Mouse (Mus musculus) embryonic stem cell, embryonic (primary cell): Measurements from ENCODE around the gene Teddm1b.

Source experiments
- CTCF ChIA-PET, 4 experiments: fragments of 300-600 bp in 2 of 4; fragments of 350-600 bp in 2 of 4; sonication (Branson Sonifier 250); formaldehyde crosslinking; loops; one replicate each; lab custom pipeline; 2022; ENCODE audit warnings: inconsistent platforms in 2 of 4; lab: Charles Lee
- POLR2A ChIA-PET, 4 experiments: fragments of 300-600 bp in 2 of 4; fragments of 350-600 bp in 2 of 4; sonication (Branson Sonifier 250); formaldehyde crosslinking; loops; one replicate each; lab custom pipeline; 2022; ENCODE audit warnings: antibody characterized with exemption in 4 of 4, inconsistent platforms in 1 of 4; lab: Charles Lee

Gene Teddm1b

GRCm38 (mm10) chr1:153921642-153922041 lies 47.5 kb downstream of the Teddm1b start:
- POLR2A ChIA-PET = interaction anchor here in 3 of 4 experiments (0.5 to 4.5 kb wide), 5 partner anchors 9 to 336 kb away, joined by 3 to 23 read pairs (median 6); partner anchors contain the start of genes Glul (in 2 of the 3) and Teddm2 (in 2 of the 3)
- CTCF ChIA-PET = interaction anchor here in 1 of 4 experiments (0.8 kb wide), 1 partner anchor 196 kb away, joined by 3 read pairs; no protein-coding TSS in a partner anchor

DNA sequence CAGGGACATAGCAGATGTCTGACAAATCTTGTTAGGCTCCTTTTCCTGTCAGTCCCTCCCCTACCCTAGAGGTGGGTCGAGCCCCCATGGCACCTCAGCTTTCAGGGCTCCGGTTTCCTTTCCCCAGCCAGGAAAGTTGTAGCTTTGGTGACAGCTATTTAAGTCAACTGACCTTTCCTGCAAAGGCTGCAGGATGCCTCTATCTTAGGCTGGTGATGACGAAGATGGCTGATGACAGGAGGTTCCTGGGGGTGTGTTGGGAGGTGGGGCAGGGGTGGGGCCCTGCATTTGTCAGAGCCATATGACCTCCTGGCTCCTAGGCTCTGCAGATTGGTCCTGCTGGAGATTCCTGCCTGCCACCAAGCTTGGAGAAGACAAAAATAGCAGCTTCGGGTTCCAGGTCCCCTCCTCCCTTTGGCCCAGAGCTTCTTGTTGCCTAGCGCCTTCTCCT lies 48.5 kb downstream of the Teddm1b start:
- ChIA-PET POLR2A (interaction anchor here in 3 of 4 experiments (0.7 to 4.5 kb wide), 8 partner anchors 9 to 29 kb away, joined by 3 to 23 read pairs (median 4); partner anchors contain the start of genes Glul (in 3 of the 3) and Teddm2 (in 3 of the 3)), CTCF (no interaction called here)

DNA sequence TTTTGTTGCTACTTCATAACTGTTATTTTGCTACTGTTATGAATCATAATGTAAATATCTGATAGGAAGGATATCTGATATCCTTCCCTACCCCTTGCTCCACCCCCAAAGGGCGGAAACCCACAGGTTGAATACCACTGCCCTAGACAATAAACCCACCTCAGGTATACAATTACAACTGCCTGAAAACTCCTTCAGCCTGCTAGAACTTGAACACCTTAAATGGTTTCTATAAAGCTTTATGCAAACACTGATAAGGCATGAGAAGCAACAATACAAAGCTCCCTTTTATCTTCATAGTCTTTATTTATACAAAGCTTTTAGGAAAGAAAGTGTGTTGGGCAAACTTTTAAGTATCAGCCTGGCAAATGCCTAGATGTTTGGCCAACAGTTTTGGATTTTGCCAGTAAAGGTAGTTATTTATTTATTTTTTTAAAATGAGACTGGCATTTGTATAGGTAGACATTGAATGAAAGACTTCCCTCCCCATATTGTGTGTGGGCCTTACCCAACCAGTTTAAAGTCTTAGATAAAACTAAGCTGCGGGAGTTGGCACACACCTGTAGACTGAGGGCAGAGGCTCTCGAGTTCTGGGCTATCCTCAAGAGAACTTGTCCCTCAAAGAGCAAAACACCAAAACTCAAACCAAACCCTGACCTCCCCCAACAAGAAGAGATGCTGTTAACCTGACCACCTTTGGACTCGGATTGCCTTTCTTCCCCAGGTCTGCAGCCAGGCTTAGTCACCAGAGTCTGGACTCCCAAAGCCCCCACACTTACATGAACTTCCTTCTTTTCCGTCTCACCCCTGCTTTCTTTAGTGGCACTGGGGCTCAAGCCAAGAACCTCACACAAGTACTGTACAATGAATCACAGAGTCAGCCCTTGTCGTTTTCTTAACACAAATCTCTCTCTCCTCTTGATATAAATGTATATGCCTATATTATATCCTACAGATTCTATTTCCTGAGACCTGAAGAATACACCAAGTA lies 50.5 kb downstream of the Teddm1b start:
- CTCF ChIA-PET = no interaction called here
- POLR2A ChIA-PET = interaction anchor here in 2 of 4 experiments (0.6 to 4.5 kb wide), 3 partner anchors 24 to 274 kb away, joined by 3 to 23 read pairs (median 17); partner anchors contain the start of genes Glul (in 2 of the 2) and Teddm2 (in 2 of the 2)
